Mouse (Mus musculus) gastrocnemius, adult 18-20 months (tissue): Measurements from ENCODE around the gene Mlxip. TPM values are rescaled to one million over a fixed set of nuclear protein-coding genes. Genes with fewer than 3 reads are reported as not detected.
A peak's percentile ranks its signal among the peaks of the same experiment; 100 is the strongest.

Experiments
- DNase-seq: peaks from one replicate; pipeline ENCODE4 v3.0.0; 2021; ENCODE audit warnings: low spot score
- total RNA-seq, 2 experiments: library from RNA; stranded (reverse); gene quantifications; 2 replicates each; pipeline ENCODE4 v1.2.3; 2021

Gene Mlxip
- total RNA-seq, 2 experiments from 2014 or later: 59.3 to 63.2 TPM

DNA sequence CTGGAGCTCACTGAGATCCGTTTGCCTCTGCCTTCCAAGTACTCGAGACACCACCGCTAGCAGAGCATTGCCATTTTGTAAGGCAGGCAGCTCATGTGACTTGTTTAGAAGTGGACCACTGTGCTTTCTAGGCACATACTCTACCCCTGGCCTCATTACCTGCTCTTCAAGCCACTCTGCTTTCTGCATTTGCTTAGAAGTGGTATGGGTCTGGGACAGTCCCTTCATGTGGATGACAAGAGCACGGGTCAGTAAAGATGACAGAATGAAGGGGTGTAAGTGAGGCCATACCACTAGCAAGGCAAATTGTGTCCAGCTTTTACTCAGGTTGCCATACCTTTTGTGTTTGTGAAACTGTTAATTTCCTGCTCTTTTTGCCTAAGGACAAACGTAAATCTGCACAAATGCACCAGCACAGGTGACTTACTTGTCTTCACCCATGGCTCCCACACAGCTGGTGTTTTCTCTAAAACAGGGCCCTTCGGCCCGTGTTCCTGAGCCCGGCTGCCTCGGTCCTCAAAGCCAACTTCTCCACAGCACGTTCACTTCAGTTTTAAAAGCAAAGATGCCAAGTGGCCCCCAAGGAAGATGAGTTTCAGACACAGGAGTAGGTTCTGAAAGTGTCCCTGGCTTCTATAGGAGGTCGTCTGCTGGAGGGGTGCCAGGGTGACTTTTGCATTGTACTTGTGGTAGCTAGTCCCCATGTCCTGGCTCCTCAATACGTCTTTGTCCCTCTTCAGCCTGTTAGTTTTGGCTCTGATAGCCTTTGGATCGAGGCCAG is 37.1 kb downstream of the Mlxip start:
- peak; percentile 72 for DNase-seq

DNA sequence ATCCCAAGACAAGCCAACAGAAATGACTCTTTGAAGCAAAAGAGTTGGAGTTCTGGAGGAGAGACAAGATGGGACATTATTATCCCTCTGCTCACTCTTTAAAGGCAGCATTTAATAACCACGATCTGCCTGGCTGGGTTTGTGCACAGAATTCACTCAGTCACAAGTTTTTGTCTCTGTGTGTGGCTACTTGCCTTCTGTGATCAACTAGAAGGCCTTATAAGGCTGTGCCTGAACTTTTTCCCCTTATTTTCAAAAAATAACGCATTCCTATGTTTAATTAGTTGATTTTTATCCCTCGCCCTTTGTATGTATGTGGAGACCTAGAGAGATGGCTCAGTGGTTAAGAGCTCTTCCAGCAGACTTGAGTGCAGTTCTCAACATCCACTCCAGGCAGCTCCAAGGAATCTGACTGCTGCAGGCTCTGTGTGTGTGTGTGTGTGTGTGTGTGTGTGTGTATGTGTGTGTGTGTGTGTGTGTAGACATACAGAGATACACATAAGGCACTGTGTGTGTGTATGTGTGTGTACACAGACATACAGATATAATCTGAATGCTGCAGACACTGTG is 37.8 kb downstream of the Mlxip start:
- DNase-seq: no peak

DNA sequence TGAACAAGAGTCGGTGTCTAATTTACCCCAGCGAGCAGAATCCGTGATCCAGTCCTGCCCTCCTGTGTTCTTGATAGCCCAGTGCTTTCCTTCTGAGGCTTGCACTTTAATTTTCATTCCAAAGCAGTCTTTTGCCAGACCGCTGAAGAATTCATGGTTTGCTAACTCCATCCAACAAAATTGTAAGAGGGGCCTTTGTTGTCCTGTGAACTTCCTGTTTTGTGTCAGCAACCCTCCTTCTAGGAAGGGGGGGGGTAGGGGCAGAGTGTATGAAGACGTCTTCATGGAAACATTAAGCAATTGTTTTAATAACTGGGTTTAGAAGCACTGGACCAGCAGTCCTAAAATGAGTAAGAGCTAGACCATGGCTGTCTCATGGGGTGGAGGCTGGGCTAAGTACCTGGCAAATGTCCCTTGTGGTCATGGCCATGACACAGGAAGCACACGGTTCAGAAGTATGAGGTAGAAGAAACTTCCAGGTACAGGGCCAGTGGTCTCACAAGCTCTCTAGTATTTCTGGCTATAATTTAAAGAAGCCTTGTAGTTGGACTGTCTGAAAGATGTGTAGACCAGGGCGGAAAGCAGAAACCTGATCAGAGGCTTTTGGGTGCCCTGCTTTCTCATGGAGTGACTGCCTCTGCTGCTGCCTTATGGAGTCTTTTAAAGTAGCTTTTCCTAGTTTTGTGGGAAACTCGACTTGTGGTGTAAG is 41.6 kb downstream of the Mlxip start:
- DNase-seq: peak; percentile 43

DNA sequence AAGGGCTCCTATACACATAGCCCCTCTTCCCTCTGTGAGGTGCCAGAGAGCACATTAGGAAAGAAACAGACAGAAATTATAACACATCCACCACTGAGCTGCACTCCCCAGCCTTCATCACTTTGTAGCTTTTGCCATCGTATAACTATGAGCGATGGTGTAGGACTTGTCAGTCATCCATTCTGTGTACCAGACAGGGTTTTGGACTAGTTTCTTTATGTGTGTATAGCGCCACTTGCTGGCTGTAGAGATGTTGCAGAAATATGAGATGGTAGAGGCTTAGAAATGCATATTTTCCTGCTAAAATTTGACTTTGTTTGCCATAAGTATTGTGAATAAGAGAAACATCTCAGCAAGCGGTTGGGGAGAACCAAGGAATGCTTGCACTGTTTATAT is 42.2 kb downstream of the Mlxip start:
- peak; percentile 58 for DNase-seq

DNA sequence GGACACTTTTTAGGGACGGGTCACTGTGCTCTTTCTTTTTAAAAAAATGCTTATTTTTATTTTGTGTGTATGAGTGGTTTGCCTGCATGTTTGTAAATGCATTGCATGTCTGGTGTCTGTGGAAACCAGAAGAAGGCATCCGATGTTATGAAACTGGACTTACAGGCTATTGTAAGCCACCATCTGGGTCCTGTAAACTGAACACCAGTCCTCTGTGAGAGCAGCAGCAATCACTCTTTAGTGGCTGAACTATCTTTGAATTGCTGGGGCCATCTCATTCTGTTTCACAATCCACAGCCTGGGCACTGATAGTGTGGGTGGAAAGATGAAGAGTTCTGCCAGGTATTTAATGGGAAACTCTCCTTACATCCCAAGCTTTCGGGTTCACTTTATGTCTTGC is 43.8 kb downstream of the Mlxip start:
- no peak for DNase-seq

DNA sequence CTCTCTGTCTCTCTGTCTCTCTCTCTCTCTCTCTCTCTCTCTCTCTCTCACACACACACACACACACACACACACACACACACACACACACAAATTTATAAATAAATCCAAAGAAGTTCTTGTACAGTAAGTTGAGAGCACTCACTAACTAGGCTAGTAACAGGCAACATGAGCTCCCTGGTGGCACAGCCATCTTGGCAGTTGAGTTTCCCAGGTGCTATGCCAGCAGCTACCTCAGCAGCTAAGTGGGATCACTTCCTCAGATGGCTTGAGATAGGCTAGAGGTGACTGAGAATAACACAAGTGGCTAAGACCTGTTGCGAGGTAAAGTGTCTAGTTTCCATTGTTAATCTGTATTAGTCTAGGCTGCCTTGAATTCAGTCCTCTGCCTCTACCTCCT is 44.7 kb downstream of the Mlxip start:
- DNase-seq: peak; percentile 80

DNA sequence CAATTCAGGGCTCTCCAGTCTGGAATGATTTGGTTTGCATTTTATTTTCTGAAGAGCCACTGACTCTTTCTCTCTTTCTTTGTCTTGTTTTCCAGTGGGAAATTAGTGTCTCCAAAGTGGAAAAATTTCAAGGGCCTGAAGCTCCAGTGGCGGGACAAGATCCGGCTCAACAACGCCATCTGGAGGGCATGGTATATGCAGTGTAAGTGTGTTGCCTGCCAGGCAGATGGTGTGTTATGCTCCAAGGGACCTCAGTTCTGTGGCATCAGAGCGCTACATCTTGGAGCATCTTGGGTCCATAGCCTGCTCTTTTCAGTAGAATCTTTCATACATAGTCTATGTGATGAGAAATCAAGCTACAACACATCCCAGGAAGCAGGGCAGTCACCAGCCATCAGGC is 45.3 kb downstream of the Mlxip start:
- DNase-seq: no peak

DNA sequence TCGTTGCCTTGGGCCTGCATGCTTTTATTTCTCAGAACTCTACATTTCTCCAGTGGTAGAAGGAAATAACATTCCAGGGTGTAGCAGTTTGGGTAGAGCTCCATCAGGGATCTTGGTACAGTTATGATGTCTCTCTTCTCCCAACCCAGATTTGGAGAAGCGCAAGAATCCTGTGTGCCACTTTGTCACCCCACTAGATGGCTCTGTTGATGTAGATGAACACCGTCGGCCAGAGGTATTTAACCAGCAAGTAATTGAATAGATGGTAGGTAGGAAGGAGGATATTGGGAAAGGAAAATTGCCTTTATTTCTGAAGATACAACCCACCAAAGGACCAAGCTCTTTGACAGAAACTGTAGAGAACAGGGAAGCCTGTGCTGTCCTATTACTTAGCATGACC is 46.1 kb downstream of the Mlxip start:
- no peak for DNase-seq

DNA sequence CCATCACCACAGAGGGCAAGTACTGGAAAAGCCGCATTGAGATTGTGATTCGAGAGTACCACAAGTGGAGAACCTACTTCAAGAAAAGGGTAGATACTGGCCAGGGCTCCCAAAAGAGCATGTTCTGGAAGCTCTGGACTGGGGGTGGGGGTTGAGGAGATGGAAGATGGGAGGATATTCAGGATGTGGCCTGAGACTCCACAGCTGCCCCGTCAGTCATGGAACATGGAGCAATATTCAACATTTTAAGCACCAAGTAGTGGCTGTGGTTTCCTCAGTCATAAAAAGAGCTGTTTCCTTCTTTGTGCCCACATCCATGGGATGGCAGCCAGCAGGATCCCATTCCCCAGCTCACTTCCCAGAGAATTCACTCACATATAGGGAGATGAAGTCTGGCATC is 47.7 kb downstream of the Mlxip start:
- DNase-seq: no peak

DNA sequence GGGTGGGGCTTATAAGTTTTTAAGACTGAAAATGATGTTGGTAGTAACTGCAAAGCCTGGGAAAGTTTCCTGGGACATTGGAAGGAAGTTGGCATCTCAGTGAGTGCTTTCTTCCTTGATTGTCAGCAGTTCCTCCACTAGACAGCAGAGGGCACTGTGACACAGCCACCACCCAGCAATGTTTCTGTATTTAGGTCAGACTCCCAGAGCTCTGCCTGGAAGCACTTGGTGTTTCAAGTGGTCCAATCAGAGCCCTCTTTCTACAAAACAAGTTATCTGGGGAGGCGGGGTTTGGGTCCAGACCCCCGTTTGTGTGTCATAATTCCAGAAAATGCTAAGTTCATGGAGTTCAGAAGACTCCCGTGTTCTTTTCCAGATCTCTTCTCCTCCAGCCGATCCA is 49.5 kb downstream of the Mlxip start:
- peak; percentile 83 for DNase-seq

DNA sequence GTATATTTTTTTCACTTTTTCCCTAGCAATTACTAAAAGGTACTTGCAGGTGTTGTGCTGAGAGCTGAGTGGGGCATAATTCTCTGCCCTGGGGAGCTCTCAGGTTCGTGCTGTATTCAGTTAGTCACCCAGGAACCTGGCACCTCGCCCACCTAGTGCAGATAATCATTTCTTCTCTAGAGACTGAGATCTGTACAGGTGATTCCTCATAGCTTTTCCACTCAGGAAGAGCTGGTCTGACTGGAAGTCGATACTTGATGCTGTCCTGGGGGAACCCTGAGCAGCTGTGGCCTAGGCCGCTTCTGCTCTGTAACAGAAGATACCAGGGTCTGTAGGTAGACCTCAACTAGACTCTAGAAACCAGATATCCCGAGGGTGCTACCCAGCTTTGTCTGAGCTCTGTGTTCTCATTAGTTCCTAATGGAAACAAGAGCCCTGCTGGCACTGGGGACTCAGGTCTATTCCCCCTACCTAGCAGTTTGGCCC is 50.3 kb downstream of the Mlxip start:
- no peak for DNase-seq

DNA sequence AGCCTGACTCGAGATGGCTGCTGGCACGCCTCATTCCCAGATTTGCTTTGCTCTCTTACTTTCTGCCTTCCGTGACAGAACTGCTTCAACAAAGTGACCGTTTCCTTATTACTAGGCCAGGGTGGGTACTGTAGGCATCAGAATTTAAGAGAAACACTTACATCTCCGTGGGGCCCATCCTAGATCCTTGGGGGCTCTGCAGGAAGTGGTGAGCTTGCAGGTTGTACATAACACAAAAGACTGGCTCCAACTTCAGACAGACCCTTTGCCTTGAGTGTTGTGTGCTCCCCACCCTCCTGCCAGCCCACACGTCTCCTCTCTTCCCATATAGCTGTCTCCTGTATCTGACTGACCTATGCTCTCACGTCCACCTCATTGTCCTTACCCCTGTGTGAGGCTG is 57.3 kb downstream of the Mlxip start:
- no peak for DNase-seq

DNA sequence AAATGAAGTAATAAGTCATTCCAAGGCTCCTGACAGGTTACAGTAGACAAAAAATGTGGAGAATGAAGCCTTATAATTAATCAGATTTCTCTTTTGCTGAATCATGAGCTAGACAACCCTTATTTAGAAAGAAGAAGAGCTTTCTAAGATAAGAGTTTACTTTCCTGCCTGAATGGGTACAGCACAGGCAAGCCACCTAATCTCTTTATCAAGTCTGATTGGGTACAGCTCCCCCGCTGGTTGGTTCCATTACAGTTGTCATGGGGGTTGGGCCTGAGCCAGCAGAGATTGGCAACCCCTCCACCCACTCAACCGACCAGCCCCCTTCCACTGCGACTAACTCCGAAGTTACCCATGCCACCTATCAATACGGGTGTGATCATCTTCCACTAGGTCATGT is 66.8 kb downstream of the Mlxip start:
- no peak for DNase-seq

DNA sequence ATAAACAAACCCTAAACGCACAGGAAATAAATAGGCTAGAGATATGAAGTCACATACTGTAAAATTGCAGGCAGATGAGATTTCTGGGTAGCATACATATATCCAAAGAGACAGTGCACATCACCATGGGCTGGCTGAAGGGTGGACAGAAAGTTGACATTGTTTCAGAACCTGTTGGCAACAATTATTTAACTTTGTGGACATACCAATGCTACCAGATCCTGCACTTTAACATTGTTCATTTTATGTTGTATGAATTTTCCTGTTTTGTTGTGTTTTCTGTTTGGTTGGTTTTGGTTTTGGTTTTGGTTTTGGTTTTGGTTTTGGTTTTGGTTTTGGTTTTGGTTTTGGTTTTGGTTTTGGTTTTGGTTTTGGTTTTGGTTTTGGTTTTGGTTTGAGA is 70.0 kb downstream of the Mlxip start:
- no peak for DNase-seq

DNA sequence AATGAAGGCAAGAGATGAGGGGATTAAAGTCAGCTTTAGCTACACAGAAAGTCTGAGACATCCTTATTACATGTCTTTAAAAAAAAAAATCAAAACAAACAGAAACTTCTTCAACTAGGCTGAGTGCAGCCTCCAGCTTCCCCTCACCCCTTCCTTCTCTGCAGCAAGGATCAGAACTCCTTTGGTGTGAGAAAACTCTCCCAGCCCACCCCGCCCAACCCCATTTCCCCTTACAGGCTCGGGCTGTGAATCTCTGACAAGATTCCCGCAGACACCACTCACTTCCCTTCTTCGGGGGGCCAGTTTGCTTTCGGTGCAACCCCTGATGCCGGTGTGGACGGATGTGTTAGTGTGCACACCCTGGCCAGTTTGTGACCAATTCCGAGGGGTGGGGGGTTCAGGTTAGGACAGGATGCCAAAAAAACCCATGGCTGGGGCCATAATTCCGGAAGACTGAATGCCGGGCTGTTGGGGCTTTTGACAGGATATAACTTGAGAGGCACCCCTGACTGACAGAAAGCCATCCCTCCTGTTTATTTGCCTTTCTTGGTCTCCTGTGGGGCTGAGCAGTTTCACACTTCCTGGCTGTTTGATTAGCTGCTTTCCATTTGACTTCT is 76.3 kb downstream of the Mlxip start:
- no peak for DNase-seq

DNA sequence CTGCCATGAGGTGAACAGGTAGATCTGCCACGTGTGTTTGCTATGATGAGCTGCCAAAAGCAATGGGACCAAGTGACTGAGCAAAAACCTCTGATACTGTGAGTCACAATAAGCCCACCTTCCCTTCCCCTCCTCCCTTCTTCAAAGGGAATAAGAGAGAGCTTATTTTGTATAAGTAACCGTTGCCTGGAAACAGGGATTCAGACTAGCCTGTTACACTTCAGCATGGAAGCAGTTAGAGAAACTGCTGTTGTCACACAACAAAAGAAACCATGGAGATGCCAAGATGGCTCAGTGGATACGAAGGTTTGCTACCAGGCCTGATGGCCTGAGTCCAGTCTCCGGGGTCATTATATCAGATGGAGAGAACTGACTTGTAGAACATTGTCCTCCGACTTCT is 79.2 kb downstream of the Mlxip start:
- no peak for DNase-seq

DNA sequence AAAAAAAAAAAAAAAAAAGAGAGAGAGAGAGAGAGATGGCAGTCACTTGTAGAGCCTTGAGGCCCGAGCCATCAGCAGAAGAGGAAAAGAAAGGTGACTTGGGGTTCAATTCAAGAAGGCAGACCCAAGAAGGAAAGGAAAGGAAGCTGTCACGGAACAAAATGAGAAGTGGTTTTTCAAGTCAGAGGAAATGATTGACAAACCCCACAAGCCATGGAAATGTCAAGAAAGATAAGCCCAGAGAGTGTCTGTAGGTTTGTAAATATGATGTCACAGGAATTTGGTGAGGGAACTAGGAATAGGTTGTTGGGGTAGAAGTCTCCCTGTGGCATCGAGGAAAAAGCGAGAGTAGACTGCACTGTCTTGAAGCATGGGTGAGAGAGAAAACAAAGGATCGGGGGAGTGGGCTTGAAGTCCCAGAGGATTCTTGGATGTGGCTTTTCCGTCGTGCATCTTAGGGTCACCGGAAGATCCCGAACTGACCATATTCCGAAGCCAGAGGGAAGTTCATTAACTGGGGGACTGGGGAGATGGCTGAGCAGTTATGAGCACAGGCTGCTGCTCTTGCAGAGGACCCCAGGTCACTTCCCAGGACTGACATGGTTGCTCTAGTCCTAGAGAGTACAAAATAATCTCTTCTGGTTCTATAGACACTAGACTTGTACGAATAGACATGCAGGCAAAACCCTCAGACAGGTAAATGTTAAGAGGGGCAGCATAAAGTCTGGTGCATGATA is 93.2 kb downstream of the Mlxip start:
- DNase-seq: no peak

DNA sequence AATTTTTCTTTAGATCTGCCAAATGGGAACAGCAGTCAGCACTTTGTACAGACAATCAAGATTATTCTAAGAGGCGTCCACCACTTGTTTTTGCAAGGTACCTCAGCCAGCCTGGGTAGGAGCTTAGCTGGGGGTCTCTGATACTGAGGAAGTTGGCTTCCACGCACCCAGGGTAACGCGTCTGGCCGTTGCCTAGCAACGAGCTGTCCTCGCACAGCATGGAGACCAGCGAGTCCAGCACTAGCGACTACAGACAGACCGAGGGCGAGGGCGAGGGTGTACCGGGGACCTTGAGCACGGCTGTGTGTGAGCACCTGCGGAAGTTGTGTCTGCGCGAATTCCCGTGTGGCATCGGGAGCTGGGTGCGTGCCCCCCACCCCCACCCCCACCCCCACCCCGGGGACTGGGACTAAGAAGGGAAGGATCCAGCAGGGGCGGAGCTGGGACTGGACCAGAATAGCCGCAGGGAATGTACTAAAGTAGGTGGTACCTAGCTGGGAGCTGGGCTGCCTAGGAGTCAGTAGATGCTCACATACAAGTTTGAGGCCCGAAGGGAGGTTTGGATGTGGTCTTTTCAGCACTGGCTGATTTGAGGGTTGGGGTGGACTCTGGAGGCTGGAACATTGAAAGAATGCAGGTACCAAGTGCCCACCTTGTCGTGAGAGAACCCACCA is 94.7 kb downstream of the Mlxip start, which contains the start of the genes Lrrc43 and Il31:
Gene Lrrc43 (plus strand): TSS at position 194 of the 674 bp plus-strand sequence.
Gene Il31 (minus strand): TSS at position 378 of the 674 bp plus-strand sequence.
- DNase-seq: no peak

DNA sequence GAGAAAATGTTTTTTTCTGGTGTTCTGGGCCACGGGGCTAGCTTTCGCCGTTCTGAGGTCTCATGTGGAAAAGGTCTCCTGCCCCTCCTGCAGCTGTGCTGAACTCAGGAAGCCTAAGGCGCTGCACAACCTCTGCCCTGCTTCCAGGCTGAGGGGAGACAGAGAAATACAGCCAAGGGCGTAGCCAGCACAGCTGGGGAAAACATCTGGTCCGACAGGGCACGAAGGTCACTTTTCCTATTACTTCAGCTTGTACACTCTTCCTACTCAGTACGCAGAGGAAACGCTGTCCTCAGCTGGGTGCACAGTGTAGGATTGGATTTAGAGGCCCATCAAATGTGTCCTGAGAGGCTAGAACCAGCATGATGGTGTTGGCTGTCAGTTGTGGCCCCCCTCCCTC is 95.3 kb downstream of the Mlxip start:
- peak; percentile 71 for DNase-seq

DNA sequence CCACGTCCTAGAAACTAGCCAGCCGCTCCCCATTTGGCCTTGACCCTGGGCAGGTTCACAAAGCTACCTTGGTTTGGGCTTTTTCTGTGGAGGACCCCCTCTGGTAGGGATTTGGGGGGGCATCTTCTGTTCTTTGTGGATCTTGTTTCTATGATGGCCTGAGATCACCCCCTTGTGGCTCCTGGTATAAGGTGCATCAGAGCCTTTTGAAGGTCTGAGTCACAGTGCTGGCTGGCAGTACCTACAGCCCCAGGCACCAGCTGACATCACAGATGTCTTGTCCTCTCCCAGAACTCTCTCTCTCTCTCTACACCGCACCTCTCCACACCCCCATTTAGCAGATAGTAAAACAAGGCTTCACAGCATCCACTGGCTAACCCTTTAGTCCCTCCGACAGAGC is 105.1 kb downstream of the Mlxip start:
- DNase-seq: no peak

DNA sequence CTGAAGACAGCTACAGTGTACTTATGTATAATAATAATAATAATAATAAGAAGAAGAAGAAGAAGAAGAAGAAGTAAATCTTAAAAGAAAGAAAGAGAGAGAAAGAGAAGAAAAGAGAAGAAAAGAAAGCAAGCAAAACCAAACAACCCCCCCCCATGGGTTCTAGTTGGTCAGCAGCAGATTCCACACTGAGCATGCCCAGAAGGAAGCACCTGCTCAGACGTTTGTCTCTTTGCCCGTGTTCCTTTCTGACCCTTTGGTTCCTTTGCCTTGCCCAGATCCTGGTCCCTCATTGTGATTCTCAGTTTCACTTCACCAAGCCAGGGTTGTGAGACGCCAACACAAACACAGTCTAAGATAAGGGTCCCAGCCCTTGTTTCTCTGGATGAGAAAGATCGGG is 107.4 kb downstream of the Mlxip start:
- no peak for DNase-seq
